Mouse (Mus musculus) right cerebral cortex, postnatal 25 days (tissue): ENCODE results near the gene Lrrc27.

ENCODE experiments used
- DNase-seq: peaks from one replicate; pipeline ENCODE4 v3.0.0; 2022

Gene Lrrc27

DNA sequence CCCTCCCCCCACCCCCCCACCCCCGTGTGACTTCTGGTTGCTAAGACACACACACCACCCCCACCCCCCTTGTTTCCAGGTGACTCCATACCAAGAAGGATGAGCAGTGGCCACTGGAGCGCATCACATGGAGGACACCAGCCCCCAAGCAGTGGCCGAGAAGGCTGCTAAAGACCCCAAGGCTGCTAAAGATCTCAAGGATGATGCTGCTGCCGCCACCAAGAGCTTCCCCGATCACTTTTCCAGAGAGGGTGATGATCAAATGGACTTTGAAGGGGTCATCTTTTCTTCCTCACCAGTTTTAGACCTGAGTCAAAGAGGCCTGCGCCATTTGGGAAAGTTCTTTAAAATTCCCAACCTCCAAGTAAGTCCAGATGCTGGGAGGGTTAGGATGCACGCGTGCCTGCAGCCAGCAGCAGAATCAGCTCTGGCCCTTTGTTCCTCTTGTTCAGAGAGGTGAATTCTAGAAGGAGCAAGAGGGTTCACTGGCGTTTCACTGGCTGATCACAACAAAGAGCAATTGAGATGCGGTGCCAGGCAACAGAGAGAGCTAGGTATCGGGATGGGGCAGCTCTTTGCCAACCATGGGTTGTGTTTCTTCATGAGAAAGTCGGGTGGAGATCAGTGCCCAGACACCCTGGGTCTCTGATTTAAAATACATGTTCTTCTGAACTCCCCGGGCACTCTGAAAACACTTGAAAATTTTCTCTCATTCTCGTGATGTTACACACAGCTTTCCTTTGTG is 2.0 kb downstream of the Lrrc27 start:
- no peak for DNase-seq

DNA sequence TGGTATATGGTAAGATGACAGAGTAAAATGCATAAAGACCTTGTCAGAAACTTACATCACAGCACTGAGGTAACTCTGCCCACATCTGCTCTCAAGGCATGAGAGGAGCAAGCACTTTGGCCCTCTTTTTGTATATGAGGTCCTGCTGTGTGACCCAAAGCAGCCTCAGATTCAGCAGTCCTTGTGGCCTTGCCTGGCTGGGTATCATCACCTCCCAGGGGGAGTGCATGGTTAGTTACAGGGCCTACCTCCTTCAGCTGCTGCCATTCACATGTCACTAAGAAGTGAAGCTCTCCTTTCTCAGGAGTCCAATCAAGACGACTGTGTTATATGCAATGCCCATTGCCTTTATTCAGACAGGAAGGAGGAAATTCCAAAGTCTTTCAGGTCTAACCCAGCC is 2.7 kb downstream of the Lrrc27 start:
- DNase-seq, result no peak

DNA sequence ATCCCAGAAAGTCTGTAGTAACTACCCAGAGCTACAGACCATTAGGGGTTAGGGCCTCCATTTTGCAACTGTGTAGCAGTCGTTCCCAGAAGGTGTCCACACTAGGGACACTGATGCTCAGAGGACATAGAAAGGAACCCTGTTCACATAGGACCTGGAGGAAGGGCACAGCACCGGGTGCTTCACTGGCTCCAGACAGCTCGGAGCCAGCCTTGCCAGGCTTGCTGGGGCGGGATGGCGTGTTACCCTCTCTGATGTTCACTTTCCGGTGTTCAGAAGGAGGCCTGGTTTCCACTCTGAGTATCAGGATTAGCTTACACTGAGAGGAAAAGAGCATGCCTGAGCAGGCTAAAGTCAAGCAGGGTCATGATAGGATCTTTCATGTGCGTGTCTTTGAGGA is 3.2 kb downstream of the Lrrc27 start:
- no peak for DNase-seq

DNA sequence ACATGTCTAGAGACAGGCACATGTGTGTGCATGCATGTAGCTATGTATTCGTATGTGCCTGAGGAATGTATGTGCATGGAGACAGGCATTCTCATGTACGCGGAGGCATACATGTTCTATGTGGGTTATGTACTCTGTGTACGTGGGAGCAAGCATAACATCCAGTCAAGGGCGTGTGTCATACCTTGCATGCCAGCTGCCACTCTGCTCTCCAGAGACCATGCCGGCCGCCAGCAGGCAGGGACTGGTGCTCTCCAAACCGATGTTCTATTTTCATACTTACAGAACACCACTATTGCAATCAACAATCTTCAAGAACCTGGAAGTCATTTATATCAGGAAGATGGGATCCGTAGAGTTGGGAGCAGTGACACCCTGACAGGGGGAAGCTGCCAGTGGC is 3.7 kb downstream of the Lrrc27 start:
- no peak for DNase-seq

DNA sequence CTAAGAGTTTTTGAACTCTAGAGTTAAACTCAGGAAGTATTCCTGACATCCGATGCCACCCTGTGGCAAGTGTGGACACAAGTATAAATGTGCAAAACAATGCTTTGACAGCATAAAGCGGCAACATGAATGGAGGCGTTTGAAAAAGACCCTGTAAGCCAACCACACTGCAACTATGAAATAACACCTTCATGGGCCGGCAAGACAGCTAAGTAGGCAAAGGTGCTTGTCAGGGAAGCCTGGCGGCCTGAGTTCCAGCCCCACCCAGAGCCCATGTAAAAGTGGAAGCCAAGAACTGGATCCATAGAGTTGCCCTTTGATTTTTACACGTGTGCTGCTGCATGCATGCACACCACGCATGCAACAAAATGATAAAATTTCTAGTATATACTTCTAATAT is 4.3 kb downstream of the Lrrc27 start:
- no peak for DNase-seq

DNA sequence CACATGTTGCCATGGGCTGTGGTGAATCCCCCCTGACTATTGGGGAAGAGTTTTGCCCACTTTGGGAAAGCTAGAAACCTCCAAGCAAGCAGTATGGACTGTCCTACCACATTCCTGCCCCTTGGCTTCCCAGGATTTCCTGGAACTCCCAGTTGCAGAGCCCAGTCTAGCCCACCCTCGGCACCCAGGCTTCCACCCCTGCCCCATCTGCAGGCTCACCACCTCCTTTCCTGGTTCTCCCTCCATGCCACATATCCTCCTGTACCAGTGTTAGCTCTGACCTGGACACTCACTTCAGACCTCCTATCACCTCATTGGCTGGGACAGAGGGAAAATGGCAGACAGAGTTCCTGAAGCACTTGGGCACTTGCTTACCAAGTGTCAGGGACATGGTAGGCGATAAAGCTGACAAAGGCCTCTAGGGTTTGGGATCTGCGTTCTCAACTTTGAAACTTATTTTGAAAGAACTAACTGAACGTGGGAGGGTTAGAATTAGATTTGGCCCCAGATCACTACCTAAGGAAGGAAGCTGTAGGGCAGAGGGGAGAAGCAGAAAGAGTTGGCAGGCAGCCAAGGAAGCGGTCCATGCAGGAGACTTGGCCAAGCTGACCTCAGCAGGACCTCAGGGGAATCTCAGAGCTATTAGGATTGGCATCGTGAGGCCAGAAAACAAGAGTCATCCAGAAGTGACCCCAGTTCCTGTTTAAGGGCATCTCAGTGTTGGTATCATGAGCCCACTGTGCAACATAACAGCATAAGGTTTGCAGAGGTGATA is 6.0 kb downstream of the Lrrc27 start:
- no peak for DNase-seq

DNA sequence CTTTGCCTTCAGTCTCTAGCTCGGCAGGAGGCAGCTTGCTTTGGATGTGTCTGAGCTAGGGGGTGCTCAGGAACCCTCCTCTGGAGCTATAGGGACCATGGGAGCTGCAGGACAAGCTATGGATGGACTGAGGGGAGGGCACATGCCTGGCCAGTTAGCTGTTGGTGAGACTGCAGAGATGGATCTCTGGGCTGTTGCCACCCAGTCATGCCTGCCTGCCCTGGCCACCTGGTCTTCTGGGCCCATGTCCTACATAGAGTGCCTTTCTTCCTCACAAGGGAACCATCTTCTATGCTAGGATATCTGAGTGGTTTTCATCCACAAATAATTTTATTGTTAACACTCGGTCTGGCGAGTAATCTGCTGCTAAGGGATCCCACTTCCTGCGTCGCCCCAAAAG is 6.7 kb downstream of the Lrrc27 start:
- no peak for DNase-seq

DNA sequence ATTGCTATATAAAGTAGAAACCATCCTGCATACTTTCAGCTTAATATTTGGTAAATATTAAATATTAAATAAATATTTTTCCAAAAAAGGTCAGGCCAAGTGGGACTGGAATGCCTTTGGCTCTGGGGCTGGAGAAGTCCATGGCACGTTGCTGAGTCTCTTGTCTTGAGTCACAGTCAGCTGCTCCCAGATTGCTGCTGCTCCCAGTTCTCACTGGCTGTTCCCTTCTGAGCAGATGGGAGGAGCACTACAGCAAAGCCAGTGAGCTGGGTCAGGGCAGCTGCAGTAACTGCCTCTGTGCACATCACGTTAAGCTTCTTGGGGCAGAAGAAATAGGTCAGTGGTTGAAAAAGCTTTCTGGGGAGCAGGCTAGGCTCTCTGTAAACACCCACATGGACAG is 7.5 kb downstream of the Lrrc27 start:
- DNase-seq, result no peak

DNA sequence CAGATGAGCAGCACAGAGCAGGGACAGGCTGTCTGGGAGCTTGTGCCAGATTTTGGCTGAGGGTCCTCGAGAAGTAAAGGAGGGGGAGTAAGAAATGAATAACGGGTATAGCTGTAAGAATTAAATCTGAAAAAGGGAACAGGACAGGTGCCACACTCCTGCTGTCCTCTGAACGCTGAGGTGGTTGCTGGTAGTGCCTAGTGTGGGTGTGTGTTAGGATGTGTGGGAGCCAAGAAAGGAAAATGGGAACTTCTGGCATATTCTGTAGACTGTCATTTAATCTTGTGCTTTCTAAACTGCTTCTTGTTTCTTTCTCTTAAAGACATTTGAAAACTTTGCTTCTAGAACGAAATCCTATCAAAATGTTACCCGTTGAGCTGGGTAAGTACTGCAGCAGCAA is 8.3 kb downstream of the Lrrc27 start:
- no peak for DNase-seq

DNA sequence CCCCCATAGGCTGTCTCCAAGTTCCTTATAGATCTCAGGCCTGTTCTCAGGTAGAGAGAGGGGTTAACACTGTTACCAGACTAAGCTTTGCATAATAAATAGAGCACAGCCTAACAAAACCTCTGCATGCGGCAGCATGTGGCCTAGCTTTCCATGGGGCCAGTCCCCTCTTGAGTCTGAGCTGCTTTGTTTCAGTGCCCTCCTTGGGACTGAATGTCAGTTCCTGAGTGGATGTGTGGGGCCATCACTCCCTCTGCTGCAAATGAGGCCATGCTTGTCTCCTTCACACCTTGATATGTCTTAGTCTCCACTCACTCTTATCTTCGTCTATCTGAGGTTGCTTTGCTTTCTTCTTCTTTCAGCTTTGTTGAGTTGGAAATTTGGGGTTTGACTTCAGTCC is 9.1 kb downstream of the Lrrc27 start:
- DNase-seq, result no peak

DNA sequence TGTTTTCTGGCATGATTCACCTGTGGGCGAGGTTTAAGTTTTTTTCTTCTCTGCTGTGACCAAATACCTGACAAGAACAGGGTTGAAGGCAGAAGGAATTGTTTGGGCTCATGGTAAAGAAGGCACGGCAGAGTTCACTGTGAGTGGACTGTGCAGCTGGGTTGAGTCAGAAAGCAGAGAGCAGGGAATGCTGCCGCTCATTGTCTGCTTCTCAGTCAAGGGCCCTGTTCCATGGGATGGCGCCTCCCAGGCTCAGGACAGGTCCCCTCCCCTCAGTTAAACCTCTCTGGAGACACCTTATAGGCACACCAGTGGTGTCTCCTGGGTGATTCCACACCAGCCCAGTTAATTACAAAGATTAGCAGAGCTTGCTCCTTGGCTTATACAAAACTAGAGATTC is 9.6 kb downstream of the Lrrc27 start:
- DNase-seq, result no peak

DNA sequence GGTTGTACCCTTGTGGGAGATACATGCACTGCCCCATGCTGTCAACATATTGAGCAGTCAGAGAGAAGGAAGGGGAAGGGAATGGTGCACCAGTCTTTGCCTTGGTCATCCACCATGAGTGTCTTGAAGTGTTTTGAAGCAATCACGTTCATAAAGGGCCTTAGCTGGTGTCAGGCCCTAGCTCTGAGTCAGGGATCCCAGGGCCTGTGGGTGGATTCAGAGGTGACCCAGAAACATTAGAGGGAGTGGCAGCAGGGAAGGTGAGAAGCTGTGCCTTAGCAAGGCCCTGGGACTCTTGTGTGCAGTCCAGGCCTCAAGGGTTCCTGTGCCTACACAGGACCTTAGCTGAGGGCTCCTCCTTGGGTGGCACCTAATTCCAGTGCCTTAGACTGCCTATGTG is 11.3 kb downstream of the Lrrc27 start:
- no peak for DNase-seq

DNA sequence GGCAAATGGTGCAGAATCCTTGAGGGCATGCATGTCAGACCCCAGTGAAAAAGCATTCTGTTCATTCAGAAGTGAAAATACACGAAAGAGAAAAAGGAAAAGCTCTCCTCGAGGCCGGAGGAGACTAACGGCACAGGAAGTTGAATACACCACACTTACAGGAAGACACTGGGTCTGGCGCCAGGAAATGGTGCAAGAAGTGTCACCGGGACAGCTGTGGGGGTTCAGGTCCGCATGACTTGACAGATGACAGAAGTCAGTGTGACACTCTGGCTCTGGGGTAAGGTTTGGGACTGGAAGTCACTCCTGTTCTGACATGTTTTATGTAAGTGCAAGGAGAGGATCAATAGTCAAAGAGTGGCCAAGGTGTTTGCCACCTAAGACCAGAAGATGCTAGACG is 11.9 kb downstream of the Lrrc27 start:
- no peak for DNase-seq

DNA sequence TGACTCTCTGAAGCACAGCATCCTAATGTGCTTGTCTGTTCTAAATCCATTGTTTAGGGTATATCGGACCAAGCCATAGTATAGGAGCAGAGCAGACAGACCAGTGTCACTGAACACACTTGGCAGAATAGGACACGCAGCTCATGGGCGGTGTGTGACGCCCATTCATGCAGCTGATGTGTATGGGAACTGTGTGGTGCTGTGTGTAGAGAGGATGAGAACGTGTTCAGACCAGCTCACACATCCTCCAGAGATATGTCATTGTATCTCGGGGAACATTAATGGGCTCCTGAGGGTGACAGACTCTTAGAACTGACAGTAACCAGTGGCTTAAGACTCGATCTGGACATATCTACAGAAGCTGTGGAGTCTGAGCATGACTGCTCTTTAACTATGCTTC is 13.6 kb downstream of the Lrrc27 start:
- no peak for DNase-seq

DNA sequence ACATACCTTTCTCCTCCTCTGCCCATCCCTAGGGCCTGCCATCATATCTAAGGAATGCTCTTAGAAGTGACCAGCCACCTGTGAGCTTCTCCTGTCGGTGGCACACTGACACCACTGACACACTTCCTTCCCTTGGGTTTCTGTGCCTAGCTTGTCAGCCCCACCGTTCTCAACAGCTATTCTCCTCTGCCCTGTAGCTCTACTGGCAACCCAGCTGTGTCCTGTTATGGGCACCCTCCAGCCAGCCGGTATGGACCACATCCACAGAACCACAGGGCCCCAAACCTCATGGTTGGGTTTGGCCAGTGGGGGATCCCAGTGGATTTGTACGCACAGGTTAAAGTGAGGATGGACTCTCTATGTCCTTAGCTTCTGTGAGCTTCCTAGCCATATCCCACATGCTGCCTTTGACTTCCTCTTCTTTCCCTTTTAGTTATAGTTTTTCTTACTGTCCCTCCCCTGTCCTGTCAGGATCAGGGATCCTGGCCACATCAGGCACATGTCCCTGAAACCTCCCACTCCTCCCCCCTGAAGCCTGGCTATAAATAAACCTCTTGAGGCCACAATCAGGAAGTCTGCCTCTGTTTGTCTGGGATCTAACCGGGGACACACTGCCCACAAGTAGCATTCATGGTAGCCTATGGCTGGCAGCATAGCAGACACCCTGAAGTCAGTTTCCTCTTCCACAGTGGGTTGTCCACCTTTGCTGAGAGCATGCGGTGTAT is 15.8 kb downstream of the Lrrc27 start:
- DNase-seq, result no peak

DNA sequence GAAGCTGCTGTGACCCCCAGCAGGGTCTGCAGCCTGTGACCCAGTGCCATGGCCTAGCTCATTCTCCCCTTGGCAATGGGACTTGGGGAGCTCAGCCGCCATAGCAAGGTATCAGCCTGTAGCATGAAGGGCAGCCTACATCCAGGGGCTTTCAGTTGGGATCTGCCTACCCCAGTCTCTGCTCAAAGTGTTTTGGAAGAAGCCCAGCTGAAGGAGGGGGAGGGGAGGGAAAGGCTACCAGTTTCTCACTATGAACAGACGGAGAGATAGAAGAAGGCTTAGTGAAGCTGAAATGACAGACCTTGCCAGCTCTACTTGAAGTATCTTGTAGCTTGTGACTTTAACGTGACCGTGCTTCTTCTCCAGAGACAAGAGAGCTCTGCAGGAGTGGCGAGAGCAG is 17.0 kb downstream of the Lrrc27 start:
- DNase-seq, result no peak

DNA sequence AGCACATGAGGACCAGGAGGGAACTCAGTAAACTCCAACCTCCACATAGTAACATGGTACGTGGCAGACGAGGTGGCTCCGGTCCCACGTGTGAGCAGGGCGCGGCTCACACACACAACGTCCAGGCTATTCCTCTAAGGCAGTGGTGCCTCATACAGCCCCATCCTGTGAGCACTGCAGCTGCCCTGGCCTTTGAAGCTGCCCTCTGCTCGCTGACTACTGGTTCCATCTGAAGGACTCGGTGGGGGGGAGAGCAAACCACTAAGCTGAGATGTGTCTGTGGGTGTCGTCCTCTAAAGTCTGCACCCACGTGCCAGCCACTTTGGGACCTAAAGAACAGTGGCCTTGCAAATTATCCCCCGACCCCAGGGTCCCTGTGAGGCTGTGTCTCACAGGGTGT is 17.5 kb downstream of the Lrrc27 start:
- no peak for DNase-seq

DNA sequence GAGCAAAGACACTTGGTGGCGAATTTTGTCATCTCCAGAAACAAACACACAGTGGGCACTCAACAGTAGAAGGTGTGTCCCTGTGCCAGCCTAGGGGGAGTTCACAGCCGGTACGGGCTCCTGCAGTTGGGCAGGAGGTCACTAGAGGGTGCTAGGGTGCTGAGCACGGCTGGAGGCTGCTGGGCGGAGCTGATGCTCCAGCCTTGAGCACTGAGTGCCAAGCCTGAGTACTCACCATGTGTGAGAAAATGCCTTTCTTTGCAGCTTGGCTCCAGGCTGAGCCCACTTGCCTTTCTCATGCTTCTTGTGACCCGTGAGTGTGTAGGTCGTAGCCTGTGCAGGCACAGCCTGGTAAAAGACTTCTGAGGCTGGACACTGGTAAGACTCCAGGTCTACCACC is 20.9 kb downstream of the Lrrc27 start:
- DNase-seq, result peak; percentile 85

DNA sequence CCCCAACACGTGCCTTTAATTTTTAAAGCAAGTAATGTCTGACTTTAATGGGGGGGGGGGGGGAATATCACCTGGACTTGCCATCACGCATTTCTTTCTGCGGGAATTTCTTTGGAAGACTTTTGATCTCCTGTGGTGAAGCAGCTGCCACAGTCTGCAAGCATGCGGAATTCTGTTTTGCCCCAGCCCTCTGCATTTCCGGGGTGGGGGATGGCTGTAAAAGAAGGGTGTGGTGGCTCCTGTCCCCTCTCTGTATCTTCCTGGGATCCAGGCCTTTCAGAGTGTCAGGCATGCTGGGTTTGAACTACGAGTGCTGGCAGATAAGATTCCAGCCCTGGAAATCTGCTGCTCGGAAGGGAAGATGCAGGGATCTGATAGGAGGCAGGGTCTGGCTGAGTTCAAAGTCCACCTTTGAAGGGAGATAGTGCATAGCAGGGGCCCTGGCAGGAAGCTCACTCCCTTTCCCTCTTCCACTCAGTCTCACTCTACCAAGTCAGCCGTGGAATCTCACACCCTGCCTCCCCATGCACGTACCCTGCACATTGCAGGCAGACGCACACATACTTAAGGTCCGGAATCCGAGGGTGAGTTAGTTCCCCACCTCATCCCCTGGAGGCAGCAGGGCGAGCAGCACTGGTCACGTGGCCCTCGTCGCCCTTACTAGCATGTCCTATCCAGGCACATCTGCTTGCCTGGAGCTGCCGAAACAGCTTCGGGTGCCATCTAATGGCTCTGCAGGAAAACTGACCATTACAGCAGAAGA is 21.8 kb downstream of the Lrrc27 start:
- DNase-seq, result no peak

DNA sequence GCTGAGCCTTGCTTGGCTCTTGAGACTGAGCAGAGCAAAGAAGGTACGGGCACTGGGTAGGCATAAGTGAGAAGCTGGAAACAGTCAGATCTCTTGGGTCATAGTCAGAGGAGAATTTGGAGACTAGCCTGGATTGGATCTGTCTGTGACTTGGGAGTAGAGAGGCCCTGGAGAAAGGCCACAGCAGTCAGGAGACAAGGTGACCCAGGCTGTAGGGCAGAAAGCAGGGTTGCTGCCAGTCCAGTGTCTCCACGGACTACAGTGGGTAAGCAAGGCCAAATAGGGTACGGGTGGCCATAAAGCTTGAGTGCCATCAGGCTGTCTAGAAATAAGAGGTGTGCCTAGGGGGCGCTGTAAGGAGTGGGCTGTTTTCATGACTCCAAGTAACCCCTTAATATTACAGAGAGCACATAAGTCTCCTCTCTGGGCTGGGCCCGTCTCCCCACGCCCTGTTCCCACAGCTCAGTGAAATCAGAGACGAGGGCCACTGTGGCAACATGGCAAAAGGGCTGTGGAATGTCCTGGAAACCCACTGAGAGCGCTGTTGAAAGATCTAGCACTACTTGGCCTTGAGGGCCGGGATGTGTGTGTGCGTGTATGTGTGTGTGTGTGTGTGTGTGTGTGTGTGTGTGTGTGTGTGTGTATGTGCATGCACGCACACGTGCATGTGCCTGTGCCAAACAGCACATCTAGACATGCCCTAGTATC is 23.0 kb downstream of the Lrrc27 start:
- DNase-seq, result no peak

DNA sequence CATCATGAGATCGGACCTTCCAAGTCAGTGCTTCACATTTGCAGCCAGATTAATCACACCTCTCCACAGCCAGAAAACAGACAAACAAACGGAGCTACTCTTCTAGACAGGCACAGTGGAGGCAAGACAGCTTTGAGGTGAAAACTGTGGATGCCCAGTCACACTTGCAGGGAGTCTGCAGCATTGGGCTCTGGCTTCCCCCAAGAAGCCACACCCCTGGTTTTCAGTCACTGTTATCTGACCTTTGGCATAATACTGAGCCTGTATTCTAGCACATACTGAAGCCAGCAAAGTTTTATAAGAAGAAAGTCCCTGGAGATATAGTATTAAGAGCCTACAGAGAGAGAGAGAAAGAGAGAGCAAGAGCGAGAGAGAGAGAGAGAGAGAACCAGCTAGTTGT is 26.6 kb downstream of the Lrrc27 start:
- no peak for DNase-seq

DNA sequence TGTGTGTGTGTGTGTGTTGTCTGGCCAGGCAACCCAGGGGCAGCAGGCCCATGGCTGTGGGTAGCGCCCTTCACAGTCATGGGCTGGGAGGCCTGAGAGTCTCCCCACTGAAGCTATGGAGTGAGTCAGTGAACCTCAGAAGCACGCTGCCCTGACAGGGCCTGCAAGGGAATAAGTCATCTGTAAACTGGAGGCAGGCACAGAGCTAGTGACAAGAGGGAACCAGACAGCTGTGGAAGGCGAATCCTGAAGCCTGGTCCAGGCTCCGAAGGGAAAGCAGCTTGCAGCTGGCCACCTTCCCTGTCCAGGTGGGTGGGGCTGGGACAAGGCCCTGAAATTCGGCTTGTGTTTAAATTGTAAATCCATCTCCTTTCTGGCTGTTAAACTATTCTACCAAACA is 33.3 kb downstream of the Lrrc27 start:
- peak; percentile 47 for DNase-seq
